Mouse (Mus musculus) layer of hippocampus, adult 6 months (tissue): ENCODE measurements around the gene Il15ra. TPM values are rescaled to one million over a fixed set of nuclear protein-coding genes. Genes with fewer than 3 reads are reported as not detected.

Experiments
- long read RNA-seq, 2 experiments: library from polyadenylated mRNA; unstranded; transcript quantifications; one replicate each; pipeline ENCODE4 v2.0.0; 2019 to 2020
- polyA plus RNA-seq: library from polyadenylated mRNA; unstranded; fragments of <200 nt; fragmentation: Nextera tagmentation; gene quantifications from 2 replicates; pipeline ENCODE4 v1.2.3, GENCODE M21; 2021

Gene Il15ra
- 2.6 and 3.1 TPM in 2 replicates for polyA plus RNA-seq
- long read RNA-seq, experiment 1, partial matches to known transcripts: 0 of 3 reads
- long read RNA-seq, experiment 1, other reads (novel, unspliced or antisense): 2 of 3 reads
- long read RNA-seq, experiment 2, transcript Il15ra-210 (7 exons, 1,624 nt): major isoform, 5 of 9 reads
- long read RNA-seq, experiment 2, partial matches to known transcripts: 0 of 9 reads
- long read RNA-seq, experiment 2, other reads (novel, unspliced or antisense): 2 of 9 reads

DNA sequence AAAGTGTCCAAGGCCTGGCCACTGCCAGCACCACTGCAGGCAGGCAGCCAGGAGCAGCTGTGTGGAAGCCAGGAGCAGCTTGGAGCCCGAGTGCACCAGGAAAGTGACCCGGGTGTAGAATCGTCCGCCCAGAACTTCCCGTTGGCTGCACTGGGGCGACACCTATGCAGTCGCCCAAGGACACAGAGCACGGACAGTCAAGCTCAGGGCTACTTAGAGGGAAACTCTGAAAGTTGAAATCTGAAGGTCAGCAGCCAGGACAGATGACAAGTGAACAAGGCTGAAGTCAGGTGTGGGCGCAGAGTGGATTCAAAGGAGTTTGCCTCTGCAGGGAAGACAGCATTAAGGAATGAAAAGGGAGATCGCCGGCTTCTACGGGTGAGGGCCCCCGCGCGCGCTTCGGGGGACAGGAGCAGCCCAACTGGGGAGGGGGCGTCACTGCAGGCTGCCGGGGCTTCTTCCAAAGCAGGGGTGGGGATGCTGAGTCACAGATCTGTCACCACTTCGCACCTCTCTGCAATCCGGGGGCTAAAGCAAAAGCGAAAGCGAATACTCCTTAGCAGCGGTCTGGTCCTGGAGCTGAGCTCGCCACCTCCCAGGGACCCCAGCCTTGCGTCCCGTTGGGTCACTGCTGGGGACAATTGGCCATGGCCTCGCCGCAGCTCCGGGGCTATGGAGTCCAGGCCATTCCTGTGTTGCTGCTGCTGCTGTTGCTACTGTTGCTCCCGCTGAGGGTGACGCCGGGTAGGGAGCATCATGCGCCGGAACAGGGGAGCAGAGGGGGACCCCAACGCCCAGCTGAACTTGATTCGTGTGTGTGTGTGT lies at the start of gene Il15ra:
Gene Il15ra (plus strand): TSS at position 90 of the 825 bp plus-strand sequence.

DNA sequence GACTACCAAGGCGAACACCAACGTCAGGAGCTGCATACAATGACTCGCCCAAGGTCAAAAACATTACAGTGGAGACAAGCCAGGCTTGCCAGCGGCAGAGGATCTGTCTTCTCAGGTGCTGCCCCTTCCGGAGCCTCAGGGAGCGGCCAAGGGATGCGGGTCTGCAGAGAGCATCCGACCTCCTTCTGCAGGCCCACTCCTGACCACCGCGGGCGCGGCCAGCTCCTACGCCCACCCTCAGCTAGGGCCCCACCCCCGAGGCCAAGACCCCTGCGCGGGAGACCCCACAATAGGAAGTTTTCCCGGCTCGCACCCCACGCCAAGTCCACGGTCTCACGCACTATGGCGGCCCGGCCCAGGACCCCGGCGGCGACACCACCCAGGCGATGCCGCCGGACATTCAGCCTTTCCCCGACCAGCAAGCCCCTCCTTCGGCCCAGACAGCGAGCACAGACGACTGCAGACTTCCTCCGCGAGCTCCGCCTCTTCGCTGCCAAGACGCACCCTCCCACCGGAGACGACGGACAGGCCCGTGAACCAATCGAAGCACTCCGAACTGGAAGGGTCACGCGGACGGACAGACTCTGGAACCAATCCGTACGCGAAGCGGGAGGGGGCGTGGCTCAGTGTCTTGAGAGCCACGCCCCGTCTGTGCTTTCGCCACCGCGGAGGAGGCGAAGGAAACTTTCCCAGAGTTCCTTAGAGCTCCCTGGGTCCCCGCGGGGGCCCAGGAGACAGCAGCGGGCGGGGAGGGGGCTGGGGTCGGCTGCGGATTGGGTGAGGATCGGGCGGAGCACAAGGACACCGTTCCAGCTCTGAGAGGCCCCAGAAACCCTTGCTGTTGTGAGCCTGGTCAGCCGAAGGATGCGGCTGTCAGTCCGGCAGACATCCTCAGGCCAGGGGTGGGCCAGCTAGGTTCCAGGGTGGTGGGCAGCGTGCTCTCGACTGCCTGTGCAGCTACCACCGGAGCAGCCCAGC lies 72.3 kb downstream of the Il15ra start, which contains the start of the genes Fbh1 and Ankrd16:
Gene Fbh1 (minus strand): TSS at position 492 of the 978 bp plus-strand sequence.
Gene Ankrd16 (plus strand): TSS at position 786 of the 978 bp plus-strand sequence.

Other genes with a start within 250 kb of the Il15ra start
- gene Pfkfb3, start 151.2 kb upstream of the Il15ra start, polyA plus RNA-seq: 5.2 and 5.5 TPM in 2 replicates
- 48.8 and 53.8 TPM in 2 replicates for gene Rbm17, start 101.1 kb upstream of the Il15ra start, polyA plus RNA-seq
- not detected in 2 replicates for gene Gm17490, start 79.0 kb upstream of the Il15ra start, polyA plus RNA-seq
- 0.03 TPM in 1 of 2 replicates, not detected in the other for gene Il2ra, start 62.5 kb upstream of the Il15ra start, polyA plus RNA-seq
- 35.7 and 41.5 TPM in 2 replicates for gene Fbh1, start 72.3 kb downstream of the Il15ra start, polyA plus RNA-seq
- 5.6 and 5.8 TPM in 2 replicates for gene Ankrd16, start 72.6 kb downstream of the Il15ra start, polyA plus RNA-seq